Mouse (Mus musculus): ENCODE data around the gene Vps13d.
A peak's percentile ranks its signal among the peaks of the same experiment; 100 is the strongest.
"Not testable (repeated sequence)": the region's sequence is repeated elsewhere in the genome, so short reads cannot be mapped to it uniquely, and the experiment has no call there.

Vps13d gene

GRCm38 (mm10) chr4:145210564-145210963 is 15.8 kb upstream of the Vps13d start:
- no peak for DNase-seq

DNA sequence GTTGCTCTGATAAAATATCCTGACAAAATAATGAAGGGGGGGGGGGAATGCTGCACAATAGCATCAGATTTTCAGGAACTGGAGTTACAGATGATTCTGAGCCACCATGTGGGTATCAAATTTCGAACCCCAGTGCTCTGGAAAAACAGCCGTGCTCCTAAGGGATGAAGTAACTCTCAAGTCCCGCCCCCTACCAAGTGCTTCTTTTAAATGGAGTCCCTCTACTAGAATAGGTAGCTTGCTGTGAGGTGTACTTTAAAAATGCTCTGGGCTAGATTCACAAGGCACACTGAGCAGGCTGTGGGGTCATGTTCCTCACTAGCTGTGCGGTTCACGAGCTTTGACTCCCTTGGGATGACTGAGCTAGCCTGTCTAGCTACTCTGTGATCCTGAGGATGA is 14.9 kb upstream of the Vps13d start:
- no peak for DNase-seq

DNA sequence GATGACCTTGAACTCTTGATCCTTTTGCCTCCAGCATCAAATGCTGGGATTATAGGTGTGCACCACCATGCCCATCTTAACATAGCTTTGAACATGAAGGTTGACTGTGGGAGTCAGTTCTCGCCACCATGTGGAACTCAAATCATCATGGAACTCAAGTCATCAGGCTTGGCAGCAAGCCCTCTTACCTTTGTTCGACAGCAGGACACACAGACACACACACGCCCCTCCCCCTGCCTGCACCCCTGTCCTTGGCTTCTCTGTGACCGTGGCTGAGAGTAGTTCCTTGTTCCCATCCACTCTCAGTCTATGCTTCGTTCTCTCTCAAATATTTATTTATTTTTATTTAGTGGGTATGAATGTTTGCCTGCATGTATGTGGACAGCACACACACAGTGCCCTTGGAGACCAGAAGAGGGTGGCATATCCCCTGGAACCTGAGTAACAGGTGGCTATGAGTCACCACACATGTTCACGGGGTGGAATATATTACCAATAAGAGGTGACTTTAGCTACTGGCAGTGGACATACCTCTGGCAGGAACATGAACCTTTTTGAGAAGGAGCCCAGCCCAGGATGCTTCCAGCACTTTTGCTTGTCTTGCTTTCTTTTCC is 14.4 kb upstream of the Vps13d start:
- no peak for DNase-seq

- DNase-seq = no peak
Measured at GRCm38 (mm10) chr4:145207718-145208371, 13.0 kb upstream of the Vps13d start.

- no peak for DNase-seq
Measured at GRCm38 (mm10) chr4:145204779-145205178, 10.0 kb upstream of the Vps13d start.

- no peak for DNase-seq
Measured at GRCm38 (mm10) chr4:145203305-145203704, 8.5 kb upstream of the Vps13d start.

DNA sequence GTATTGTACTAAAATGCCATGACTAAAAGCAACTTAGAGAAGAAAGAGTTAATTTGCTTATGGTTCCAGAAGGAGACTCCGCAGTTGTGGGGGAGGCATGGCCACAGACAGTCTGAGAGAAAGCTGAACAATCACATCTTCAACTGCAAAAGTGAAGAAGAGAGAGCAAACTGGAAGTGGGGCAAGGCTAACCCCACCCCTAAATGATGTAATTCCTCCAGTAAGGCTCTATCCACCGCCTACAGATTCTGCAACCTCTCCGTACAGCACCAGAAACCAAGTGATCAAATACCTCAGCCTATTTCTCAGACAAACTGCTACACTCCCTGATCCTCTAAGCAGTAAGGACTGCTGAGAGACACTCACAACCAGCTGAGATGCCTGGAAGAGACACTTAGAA is 6.6 kb upstream of the Vps13d start:
- no peak for DNase-seq

- DNase-seq = no peak
Measured at GRCm38 (mm10) chr4:145199982-145200699, 5.3 kb upstream of the Vps13d start.

DNA sequence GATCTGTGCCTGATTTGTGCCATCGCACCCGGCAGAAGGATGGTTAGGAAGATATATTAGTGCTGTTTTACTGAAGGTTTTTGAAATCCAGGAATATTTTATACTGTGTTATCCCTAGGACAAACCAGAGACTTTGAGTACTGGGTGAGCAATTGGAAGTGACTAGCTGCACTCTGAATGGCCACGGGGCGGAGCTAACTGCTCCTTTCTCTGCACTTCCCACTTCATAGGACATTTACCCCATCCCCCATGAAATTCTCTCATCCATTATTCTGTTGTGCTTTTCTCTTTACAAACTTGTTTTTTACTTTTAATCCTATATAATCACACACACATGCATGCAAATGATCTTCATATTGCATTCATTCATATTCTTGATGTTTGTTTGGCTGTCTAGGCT is 1.8 kb upstream of the Vps13d start:
- no peak for DNase-seq

GRCm38 (mm10) chr4:145195172-145195571 is 367 bp upstream of the Vps13d start:
- no peak for DNase-seq

- DNase-seq = peak; percentile 32
Measured at GRCm38 (mm10) chr4:145193991-145194511, 754 bp downstream of the Vps13d start.

DNA sequence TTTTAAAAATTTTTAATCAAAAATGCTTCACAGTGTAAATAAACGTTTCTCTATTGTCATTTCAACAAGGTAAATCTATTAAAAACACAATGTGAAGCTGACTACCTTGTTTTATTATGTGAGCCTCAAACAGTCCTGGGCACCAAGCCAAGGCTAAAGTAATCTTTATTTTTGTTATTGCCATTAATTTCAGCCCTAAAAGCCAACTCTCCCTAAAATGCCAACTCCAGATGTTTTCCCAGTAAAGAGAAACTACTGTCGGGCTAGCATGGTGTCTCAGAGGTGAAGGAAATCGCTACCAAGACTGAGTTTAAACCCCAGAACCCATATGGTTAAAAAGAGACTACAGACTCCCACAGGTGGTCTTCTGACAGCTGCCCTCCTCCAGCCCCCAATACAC is 1.4 kb downstream of the Vps13d start:
- no peak for DNase-seq

DNA sequence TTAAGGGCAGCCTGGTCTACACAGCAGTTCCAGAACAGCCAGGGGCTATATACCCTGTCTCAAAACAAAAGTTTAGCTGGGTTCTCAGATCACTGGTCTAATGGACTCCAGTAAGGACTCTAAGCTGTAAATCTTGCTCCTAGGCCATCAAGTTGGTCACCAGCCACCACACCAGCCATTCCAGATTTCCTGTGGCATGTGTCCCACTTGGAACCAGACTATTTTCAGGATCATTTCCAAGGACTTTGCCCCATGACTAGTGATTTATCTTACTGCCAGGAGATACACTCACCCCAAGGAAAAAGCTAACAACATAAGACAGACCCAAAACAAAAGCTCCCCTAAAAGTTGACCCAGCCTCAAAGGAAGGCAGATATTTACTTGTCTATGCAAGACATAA is 2.1 kb downstream of the Vps13d start:
- DNase-seq = no peak

DNA sequence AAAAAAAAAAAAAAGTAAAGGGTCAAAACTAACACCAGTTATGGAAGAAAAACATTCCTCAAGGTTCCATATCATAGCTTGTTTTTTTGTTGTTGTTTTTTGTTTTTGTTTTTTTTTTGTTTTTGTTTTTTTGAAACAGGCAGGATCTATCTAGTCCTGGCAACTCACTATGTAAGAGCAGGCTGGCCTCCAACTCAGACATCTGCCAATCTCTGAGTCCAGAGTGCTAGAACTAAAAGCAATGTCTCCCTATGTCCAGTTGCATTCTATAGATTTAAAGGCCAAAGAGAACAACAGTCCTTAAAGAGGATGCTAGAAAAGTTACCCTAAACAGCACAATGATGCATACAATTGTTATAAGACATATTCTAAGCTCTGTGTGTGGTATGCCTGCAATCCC is 6.2 kb downstream of the Vps13d start:
- no peak for DNase-seq

GRCm38 (mm10) chr4:145187619-145188018 is 7.2 kb downstream of the Vps13d start:
- DNase-seq = no peak

- DNase-seq = no peak
Measured at GRCm38 (mm10) chr4:145178918-145179549, 15.8 kb downstream of the Vps13d start.

DNA sequence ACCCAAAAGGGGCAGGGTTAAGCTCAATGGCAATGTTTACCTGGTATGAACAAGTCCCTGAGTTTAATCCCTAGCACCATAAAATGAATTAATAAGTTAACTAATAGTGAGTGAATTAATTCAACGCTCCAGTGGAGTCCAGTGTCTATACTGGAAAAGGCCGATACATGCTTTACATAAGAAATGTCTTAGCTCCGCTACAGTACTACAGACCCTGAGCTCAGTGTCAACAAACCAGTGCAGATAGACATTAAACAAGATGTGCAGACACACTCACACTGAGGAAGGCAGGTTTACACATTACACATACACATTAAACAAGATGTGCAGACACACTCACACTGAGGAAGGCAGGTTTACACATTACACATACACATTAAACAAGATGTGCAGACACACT is 29.3 kb downstream of the Vps13d start:
- DNase-seq = not testable (repeated sequence)

GRCm38 (mm10) chr4:145164111-145164510 is 30.7 kb downstream of the Vps13d start:
- DNase-seq = no peak

DNA sequence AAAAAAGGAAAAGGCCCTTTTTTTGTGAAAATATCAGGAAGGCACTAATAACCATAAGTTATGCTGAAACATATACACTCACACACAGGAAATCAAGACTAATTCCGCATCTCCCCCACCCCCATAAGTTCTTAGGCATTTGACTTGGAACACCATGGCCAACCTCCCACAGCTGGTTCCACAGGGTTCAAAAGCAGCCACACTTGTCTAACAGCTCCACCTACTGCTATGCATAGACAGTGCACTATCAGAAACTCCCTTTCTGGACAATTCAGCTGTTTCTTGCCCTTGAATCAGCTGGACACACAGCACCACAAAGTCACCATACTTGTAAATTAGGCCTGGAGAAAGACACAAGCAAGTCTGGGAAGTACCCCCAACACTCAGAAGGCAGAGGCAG is 33.6 kb downstream of the Vps13d start:
- DNase-seq = peak; percentile 26

DNA sequence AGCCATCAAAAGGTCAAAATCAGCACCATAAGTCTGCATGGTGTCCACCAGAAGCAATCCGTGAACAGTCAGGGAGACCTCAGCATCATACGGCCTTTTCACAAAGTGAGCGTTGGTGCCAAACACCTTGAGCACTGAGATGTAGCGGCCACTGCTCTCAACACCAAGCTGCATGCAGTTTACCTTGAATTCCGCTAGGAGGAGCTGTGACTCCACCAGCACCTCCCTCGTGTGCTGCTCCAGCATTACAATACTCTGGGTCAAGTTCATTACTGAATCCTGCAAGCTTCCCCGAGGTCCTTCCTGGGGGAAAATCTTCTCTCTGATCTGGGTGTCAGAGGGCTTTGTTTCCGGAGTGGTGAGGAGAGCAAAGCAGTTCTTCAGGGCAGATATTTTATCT is 38.8 kb downstream of the Vps13d start:
- peak; percentile 63 for DNase-seq

DNA sequence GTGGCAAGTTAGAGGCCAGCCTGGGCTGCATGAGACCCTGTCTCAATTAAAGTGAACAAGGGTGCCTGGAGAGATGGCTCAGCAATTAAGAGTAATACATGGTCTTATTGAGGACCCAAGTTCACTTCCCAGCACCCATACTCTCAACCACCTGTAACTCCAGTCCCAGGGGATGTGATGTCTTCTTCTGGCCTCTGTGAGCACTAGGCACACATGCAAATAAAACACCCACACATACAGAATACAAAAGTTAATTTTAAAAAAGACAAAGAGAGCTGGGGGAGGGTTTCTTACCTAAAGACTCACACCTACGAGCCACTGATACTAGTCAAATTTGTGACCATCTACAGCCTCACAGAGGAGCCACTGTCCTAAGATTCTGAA is 43.7 kb downstream of the Vps13d start:
- DNase-seq = no peak

DNA sequence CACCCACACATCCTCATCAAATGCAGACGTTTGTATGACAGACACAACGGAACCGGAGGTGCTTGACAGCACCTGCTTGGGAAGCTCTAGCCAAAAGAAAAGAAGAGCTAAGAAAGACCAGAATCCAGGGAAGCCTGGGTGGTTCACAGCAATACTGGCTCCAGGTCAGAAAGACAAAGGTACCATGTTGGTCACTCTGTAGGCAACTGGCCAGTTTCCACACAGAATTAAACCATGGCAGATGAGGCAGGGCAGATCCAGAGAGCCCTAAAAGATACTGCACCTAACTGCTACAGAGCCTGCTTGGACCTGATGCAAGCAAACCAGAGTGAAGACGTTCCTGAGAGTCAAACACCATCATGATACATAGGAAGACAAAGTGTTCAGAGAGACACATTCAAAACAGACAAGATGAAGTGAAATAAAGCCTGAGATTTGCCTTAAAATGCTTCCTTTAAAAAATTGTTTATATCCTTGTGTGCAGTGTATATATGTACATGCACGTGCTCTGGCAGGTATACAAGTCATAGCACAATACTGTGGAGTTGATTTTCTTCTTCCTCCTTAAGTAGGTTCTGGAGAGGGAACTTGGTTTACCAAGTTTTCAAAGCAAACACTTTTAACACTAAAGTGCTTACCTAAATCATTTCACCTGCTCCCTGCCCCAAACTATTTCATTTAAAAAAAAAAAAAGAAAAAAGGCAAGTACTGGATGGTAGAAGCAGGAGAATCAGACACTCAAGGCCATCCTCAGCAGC is 44.3 kb downstream of the Vps13d start:
- DNase-seq = no peak
